Mouse (Mus musculus) cerebellum, postnatal 4 days (tissue): ENCODE measurements at regions not wholly inside any gene's neighbourhood (a gene's known extent, or its start where the extent isn't known, plus 50 kb on each side); places are given as distances from the start of the nearest gene placed in this dataset.

Experiments used
- DNase-seq, 2 experiments: peaks; one replicate each; pipeline ENCODE4 v3.0.0; 2022; ENCODE audit warnings: low spot score in 2 of 2, mixed read lengths in 1 of 2

DNA sequence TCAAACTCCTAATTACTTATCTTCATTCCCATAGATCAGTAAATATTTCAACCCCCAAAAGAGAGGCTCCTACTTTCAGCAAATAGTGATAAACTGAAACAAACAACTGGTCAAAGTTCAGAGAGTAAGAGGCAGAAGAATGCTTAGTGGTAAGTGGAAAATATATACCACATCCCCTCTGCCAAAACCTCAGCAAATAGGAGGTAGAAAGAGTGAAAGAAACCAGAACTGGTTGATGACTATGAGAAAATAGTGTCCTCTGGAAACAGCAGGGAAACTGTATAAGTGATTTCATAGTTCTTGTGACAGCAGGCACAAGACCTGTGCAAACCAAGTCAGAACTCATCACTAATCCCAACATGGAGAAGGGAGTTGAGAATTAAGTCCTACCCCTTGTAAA is 980.8 kb upstream of the Cited2 start:
- DNase-seq, result no peak

GRCm38 (mm10) chr10:16751546-16751945 is 971.5 kb upstream of the Cited2 start:
- DNase-seq, result no peak

DNA sequence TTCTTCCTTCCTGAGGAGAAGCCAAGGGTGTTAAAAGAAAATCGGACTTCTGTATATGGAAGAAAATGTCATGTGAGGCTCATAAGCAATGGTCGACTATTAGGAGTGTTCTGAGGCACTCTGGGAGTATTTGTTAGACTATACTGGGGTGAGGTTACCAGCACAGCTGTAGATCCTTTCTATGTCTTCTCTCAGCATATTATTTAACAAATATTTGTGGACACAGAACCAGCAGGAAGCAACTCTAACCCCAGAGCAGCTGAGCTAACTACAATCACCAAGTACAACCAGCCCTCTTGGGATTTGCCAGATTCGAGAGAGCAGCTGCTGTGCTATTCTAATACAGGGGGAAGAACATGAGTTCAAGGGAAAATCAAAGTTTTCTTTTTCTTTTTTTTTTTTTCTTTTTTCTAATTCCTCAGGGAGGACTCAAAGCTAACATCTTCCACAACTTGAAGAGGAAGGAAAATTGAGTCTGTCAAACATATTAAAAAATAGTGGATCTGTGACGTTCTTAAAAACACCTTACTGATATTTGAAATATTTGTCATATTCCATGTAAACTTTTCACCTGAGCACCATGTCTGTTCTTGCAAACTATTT is 933.3 kb upstream of the Cited2 start:
- DNase-seq, result no peak

DNA sequence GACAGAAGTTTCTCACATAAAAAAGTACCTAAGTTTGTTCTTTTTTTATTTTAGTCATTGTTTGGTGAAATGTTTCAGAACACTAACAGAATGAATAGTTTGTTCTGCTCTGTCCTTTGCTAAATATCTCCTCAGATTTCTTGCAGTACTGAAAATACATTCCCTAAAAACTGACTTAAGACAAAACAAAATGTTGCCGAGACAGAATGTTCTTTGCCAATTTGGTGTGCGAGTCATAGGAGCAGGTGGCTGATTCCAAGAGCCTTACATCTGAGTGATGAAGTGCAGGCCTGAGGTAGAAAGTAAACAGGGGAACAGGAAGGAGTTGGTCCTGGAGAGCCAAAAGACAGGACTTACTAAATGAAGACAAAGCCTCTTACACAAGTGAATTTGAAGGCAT is 919.0 kb upstream of the Cited2 start:
- DNase-seq, result no peak

GRCm38 (mm10) chr10:16810716-16811115 is 912.3 kb upstream of the Cited2 start:
- no peak for DNase-seq

GRCm38 (mm10) chr10:16814013-16814412 is 909.0 kb upstream of the Cited2 start:
- no peak for DNase-seq

DNA sequence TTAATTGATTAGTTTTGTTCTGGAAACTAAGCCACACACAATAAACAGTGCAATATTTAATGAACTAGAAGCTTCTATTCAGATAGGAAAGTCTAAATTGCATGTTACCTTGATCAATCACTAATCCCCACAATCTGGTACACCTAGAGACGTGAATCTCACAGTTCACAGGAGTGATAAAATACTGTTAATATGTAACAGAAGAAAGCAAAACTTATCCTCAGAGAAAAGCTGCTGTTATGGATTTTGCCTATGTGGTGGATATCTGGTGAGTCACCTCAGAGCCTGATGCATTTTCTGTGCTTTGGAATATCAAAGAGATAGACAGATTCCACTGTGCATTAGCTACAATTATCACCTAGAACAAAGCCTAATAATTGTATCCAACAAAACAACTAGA is 861.5 kb upstream of the Cited2 start:
- DNase-seq, result no peak

DNA sequence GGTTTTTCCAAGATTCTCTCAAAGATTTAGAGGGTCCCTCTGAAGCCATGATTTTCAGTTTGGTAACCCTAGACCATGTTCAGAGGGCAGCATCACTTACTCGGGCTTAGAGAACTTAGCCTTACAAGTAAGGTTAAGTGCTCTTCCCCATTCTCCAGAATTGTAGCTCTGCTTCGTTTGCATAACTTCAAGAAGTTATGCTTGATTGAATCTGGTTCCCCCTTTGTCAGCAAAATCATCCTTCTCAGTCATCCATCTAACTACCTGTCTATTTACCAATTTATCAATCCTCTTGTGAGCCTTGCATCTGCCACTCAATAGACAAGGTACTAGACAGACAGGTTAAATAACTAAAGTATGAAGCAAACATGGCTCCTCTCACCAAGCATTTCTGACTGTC is 856.1 kb upstream of the Cited2 start:
- DNase-seq, result no peak

- no peak for DNase-seq
These were observed 848.9 kb upstream of the Cited2 start for GRCm38 (mm10) chr10:16874131-16874530.

GRCm38 (mm10) chr10:16878197-16878596 is 844.8 kb upstream of the Cited2 start:
- no peak for DNase-seq

DNA sequence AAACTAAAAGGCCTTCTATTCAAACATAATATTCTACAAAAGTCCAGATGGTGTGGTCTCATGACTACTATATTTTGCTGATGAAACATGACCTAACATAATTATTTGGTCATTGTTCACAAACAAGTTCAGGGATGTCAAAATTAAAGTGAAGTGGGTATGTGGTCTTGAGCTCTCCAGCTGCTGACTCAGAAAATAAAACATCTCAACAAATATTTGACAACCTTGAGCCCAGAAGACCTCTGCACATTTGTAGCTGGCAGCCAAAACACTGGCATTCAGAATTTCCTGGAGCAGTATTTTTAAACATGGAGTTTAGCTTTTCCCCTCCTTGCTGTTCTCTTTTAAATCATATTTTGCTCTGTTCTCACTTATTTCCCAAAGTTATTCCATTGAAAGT is 829.7 kb upstream of the Cited2 start:
- DNase-seq, result no peak

DNA sequence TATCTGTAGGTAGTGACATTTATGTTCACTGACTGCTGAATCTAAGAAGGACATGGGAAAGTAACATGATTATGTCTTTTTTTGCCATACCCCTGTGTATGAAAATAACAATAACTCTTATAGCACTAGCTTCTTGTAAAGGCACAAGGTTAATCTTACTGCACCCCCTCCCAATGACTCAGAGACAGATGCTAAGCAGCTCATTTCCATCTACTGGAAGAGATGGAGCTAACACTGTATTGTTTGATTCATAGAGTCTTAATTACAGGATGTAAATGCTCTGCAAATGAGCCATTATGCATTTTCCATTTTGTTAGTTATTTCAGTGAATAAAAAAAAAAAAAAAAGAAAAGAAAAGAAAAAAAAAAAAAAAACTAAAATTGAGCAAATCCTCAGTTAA is 827.7 kb upstream of the Cited2 start:
- DNase-seq, result no peak

DNA sequence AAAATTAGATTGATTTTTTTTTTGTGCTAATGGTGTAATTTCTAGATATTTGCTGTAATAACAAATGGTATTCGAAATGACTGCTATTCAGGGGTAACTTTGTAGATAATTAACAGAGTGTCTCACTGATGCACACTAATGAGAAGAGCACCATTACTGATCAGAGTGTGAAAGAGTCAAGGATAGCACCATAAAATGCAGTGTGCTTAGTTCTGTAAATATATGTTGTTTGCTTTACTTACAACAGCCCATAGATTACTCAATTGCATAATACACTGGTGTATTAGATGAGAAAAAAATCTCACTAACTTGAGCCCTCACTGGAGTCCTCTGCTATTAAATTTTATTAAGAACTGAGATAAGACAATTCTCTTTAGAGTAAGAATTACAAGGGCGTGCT is 800.1 kb upstream of the Cited2 start:
- no peak for DNase-seq

- no peak for DNase-seq
These were observed 799.2 kb upstream of the Cited2 start for GRCm38 (mm10) chr10:16923851-16924250.

DNA sequence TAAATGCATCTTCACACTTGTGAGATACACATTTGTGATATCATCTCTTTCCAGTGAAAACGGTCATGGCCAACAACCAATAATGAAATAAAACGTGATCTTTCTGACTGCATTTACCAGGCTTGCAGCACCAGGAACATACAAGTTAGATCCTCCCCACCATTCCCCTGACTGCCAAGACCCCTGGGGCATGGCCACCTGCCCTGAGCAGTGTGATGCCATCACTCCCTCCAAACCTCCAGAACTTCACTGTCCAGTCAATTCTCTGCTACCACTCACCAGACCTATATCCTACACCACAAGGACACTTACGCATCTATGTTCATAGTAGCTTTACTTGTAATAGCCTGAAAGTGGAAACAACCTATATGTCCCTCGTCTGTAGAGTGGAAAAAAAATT is 785.3 kb upstream of the Cited2 start:
- DNase-seq, result peak in 1 of 2 experiments; percentile 11

DNA sequence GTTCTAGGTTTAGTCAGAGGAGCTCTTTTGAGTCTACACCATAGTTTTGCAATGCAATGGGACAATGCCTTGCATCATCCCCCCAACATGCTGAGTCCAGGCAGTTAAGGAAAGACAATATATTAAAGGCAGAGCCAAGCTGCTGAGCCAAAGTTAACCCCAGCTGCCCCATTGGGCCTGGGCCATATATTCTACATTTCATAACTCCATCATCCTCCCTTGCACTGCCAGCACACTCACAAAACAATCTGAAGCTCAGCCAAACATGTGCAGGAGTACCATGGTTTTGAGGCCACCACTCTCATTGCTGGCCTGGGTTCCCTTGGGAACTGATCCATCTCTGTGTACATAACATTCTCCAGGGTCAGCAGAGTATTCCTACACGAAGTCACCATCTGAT is 771.4 kb upstream of the Cited2 start:
- DNase-seq, result no peak

DNA sequence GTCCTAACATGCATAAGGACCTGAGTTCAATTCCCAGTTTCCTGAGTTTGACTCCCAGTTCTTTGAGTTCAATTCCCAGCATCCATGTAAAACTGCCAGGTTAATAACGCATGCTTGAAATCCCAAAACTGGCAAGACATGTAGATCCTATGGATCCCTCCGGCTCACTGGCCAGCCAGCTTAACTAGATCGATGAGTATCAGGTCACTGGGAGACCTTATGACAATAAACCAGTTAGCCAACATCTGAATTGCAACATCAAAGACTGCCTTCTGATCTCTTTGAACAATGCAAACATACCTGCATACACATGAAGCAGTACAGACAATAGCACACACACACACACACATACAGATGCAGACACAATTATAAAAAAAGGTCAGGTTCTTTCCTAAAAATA is 762.0 kb upstream of the Cited2 start:
- DNase-seq, result no peak

DNA sequence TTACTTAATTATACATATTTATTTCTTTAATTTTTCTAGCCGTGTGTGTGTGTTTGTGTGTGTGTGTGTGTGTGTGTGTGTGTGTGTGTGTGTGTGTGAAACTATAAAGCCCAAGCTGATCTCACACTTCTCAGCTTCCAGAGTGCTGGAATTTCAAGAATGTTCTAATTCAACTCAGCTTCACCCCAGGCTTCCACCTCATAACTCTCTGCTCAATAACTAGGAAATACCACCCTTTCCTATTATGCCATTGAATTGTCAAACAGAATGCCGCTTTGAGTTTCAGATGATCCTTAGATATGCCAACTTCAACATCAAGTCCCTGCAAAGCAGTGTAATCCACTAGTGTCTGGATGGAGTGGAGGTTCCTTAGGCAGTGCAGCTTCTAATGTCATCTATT is 760.6 kb upstream of the Cited2 start:
- DNase-seq, result no peak

DNA sequence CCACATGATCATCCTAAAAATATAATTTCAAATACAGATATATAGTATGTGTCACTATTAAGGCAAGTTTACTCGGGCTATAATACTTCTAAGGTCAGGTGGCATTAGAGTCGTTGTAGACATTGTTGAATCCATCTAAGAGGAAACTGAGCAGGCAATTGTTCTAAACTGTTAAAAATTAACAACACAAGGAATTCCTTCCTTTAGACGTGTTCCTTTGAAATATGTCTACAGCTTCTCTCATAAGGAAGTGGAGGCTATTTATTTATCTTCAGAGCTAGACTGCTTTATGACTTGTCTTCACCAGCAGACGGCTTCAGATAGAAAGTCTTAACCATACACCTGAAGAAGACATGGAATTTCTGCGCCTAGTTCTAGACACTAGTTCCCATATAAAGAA is 744.2 kb upstream of the Cited2 start:
- no peak for DNase-seq

- DNase-seq, result peak in 1 of 2 experiments; percentile 4
These were observed 732.8 kb upstream of the Cited2 start for GRCm38 (mm10) chr10:16990227-16990626.

- DNase-seq, result peak in 1 of 2 experiments; percentile 30
These were observed 729.2 kb upstream of the Cited2 start for GRCm38 (mm10) chr10:16993789-16994188.

DNA sequence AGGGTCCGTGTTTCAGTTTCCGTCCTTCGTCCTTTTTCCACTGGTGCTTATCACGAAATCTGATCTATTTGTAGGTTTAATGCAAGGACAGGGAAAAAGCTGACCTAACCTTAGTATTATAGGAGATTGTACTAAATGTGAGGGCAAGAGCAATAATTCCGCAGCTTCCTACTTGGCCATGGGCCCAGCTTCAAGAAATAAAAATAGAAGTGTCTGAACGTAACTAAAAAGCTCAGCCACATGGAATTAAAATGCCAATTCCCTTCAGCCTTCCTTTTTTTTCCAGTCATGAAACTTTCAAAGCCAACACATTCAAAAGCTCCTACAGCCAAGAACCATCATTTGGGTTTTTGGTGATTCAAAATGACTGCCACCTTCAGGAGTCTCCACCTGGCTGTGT is 728.5 kb upstream of the Cited2 start:
- DNase-seq, result peak in 1 of 2 experiments; percentile 3

DNA sequence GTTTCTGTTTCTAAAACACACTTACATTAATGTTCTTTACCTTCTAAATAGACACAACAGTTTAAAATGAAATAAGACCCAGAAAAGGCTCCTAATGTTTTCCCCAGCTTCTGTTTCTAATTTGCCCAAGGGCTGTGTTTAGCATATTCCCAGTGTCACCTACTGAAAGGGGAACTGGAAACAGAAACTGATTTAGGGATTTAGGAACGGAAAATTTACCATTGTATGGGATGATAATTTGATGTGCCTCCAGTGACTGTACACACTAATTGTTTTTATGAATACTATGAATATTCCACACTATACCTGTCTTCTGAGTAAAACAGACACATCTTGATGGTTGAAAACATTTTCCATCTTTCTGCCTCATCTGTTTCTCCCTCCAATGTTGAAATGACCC is 728.0 kb upstream of the Cited2 start:
- no peak for DNase-seq

- DNase-seq, result no peak
These were observed 726.1 kb upstream of the Cited2 start for GRCm38 (mm10) chr10:16996820-16997466.
